Comparison of ENCODE assay signal across 8 mouse cellular contexts in the genomic region with DNA sequence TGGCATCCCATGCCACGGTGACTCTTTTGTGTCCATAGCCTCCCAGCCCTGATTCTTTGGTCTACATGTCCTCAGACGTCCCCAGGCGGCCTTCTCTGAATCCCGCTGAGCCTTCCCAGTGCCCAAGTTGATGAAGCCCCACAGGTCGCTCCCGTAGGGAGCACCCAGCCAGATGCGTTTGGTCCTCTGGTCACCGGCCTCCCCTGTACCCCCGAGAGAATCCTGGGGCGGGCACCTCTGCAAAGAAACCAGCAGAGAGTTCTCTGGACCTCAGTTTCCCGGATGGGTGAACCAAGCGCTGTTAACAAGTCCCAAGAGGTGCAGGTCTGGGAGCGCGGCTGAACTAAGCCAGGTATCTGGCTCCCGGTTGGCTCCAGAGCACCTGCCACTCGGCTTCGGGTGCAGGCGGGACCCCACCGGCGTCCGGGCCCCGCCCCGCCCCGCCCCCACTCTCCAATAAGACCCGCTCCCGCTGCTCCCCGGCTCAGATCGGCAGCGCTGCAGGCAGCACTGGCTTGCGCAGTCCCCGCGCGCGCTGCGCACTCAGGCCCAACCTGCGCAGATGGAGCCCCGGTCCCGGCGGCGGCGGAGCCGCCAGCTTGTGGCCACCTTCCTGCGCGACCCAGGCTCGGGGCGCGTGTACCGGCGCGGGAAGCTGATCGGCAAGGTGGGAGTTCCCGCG. TPM values are rescaled to one million over a fixed set of nuclear protein-coding genes. Genes with fewer than 3 reads are reported as not detected.
DNase-seq lines count a peak whose midpoint lies in the region; ATAC-seq and TF ChIP-seq lines count a peak whose summit lies in the region.

TSS of gene Plk5 (plus strand) at position 459 of the 682 bp plus-strand sequence.

- peak; percentile 33; the same call in 1 of the 2 replicates for ATAC-seq in cerebellum, adult (ENCODE audit: insufficient number of reproducible peaks, low FRiP score, low TSS enrichment)
- no peak for ATAC-seq in lung, embryonic 14.5 days (ENCODE audit: insufficient read depth)
- ATAC-seq in hindbrain, embryonic 15.5 days (ENCODE audit: low FRiP score, low read depth): no peak

- 1% methylated on average over 53 of the region's 53 CpGs for WGBS in lung, embryonic 14.5 days
- WGBS in hindbrain, embryonic 15.5 days: under 1% methylated on average over 47 of the region's 53 CpGs

- H3K9me3 ChIP-seq in lung, embryonic 14.5 days (ENCODE audit: low read depth, low read length): no peaks in the 10 kb centered on the region
- no peaks in the 10 kb centered on the region for H3K9me3 ChIP-seq in hindbrain, embryonic 15.5 days

- H3K36me3 ChIP-seq in lung, embryonic 14.5 days (ENCODE audit: insufficient read depth): no peaks in the 10 kb centered on the region
- no peaks in the 10 kb centered on the region for H3K36me3 ChIP-seq in hindbrain, embryonic 15.5 days

- H3K9ac ChIP-seq in lung, embryonic 14.5 days: no peak within 1 kb of the TSS
- peak within 1 kb of the TSS; percentile 25 for H3K9ac ChIP-seq in hindbrain, embryonic 15.5 days

- no peak for TF ChIP-seq CTCF in lung, embryonic 14.5 days (IDR thresholded peaks at IDR 0.05; ENCODE audit: low read depth)

- H3K27ac ChIP-seq in lung, embryonic 14.5 days (ENCODE audit: low read depth): no peak within 1 kb of the TSS
- no peak within 1 kb of the TSS for H3K27ac ChIP-seq in hindbrain, embryonic 15.5 days (replicated peaks)

- H3K27me3 ChIP-seq in lung, embryonic 14.5 days (ENCODE audit: insufficient read depth, low read length): peaks cover 71% of the 10 kb centered on the region
- H3K27me3 ChIP-seq in hindbrain, embryonic 15.5 days: peaks cover 86% of the 10 kb centered on the region

- H3K4me1 ChIP-seq in lung, embryonic 14.5 days (ENCODE audit: insufficient read depth): peaks cover 5% of the 10 kb centered on the region; the same call in 1 of the 2 replicates
- H3K4me1 ChIP-seq in hindbrain, embryonic 15.5 days (replicated peaks): peaks cover 29% of the 10 kb centered on the region

- DNase-seq in cerebellum, postnatal 4 days (ENCODE audit: low spot score in 2 of 2): no peak
- no peak for DNase-seq in lung, embryonic 14.5 days
- no peak for DNase-seq in lung, postnatal 14 days
- peak; percentile 48 for DNase-seq in retina, postnatal 1 day
- no peak for DNase-seq in spleen, postnatal 14 days (ENCODE audit: low spot score in 2 of 2)
- no peak for DNase-seq in gastrocnemius, postnatal 4 days (ENCODE audit: low spot score in 2 of 2)

- peak within 1 kb of the TSS; percentile 36 for H3K4me3 ChIP-seq in lung, embryonic 14.5 days (ENCODE audit: low read depth, low read length)
- peak within 1 kb of the TSS; percentile 40 for H3K4me3 ChIP-seq in hindbrain, embryonic 15.5 days

- H3K4me2 ChIP-seq in lung, embryonic 14.5 days: peak within 1 kb of the TSS; percentile 63
- H3K4me2 ChIP-seq in hindbrain, embryonic 15.5 days: peak within 1 kb of the TSS; percentile 73

RNA-seq across cellular contexts. Expression of gene Plk5, which starts in this region (rescaled TPM):
- 0.61 and 0.77 TPM in 2 replicates for polyA plus RNA-seq in lung, embryonic 14.5 days (2014; fragmentation: Nextera tagmentation; extraction: Ambion mirVana)
- polyA plus RNA-seq in hindbrain, embryonic 15.5 days (2015; fragmentation: Nextera tagmentation; extraction: Ambion mirVana): 6.1 and 6.4 TPM in 2 replicates
- total RNA-seq in gastrocnemius, postnatal 4 days (2021): under 1 TPM in 1 of 2 experiments, not detected in 1; 0.34 TPM
